Comparison of ENCODE assay signal across 11 mouse cellular contexts in genomic region chr11:11948321-11948987, GRCm38 (mm10). TPM values are rescaled to one million over a fixed set of nuclear protein-coding genes. Genes with fewer than 3 reads are reported as not detected.
DNase-seq lines count a peak whose midpoint lies in the region; ATAC-seq lines count a peak whose summit lies in the region.
"Had no signal": no experiment of that assay in that cellular context is flagged by ENCODE, and none has a peak within 500 bp of the region (broad histone marks: within the 10 kb centered on the region; RNA-seq: fewer than 3 reads in every experiment).

No protein-coding gene starts in this region.

- H3K9ac ChIP-seq in lung, embryonic 16.5 days (ENCODE audit: low read length): peak overlapping the region; percentile 49
- no peak overlapping the region for H3K9ac ChIP-seq in liver, embryonic 11.5 days (ENCODE audit: low read depth, low read length)

- H3K36me3 ChIP-seq in heart, embryonic 10.5 days: peaks cover 83% of the 10 kb centered on the region
- H3K36me3 ChIP-seq in lung, embryonic 16.5 days (ENCODE audit: control insufficient read depth, insufficient read depth, low read length): peaks cover 23% of the 10 kb centered on the region
- peaks cover 97% of the 10 kb centered on the region for H3K36me3 ChIP-seq in embryonic facial prominence, embryonic 10.5 days (replicated peaks)
- peaks cover 26% of the 10 kb centered on the region for H3K36me3 ChIP-seq in liver, embryonic 11.5 days (ENCODE audit: control insufficient read depth, insufficient read depth, low read length)

- no peaks in the 10 kb centered on the region for H3K9me3 ChIP-seq in heart, embryonic 10.5 days
- no peaks in the 10 kb centered on the region for H3K9me3 ChIP-seq in lung, embryonic 16.5 days (ENCODE audit: control insufficient read depth, low read length)
- H3K9me3 ChIP-seq in embryonic facial prominence, embryonic 10.5 days: no peaks in the 10 kb centered on the region
- no peaks in the 10 kb centered on the region for H3K9me3 ChIP-seq in liver, embryonic 11.5 days (ENCODE audit: control insufficient read depth, low read length)

- DNase-seq in heart, embryonic 10.5 days (ENCODE audit: low spot score): no peak
- no peak for DNase-seq in heart, adult 8-10 months (ENCODE audit: low spot score)
- DNase-seq in lung, postnatal 14 days: no peak
- DNase-seq in embryonic facial prominence, embryonic 10.5 days (ENCODE audit: low spot score): peak; percentile 80
- DNase-seq in liver, embryonic 11.5 days (ENCODE audit: low spot score): no peak
- DNase-seq in testis, postnatal 10 days (ENCODE audit: low spot score): no peak
- DNase-seq in ovary, postnatal 10 days (ENCODE audit: low spot score): no peak
- DNase-seq: cerebellum, adult 9-10 months; gastrocnemius, postnatal 14 days had no signal

- 46% methylated on average over 9 of the region's 9 CpGs for WGBS in heart, embryonic 10.5 days
- WGBS in lung, embryonic 16.5 days: 30% methylated on average over 9 of the region's 9 CpGs
- 44% methylated on average over 9 of the region's 9 CpGs for WGBS in embryonic facial prominence, embryonic 10.5 days
- 39% methylated on average over 9 of the region's 9 CpGs for whole genome bisulfite sequencing in liver, embryonic 11.5 days

- ATAC-seq in lung, embryonic 16.5 days (ENCODE audit: low read depth): peak; percentile 79
- peak; percentile 47; the same call in 1 of the 2 replicates for ATAC-seq in liver, embryonic 11.5 days (replicated peaks; ENCODE audit: low FRiP score)

- peak overlapping the region; percentile 3; the same call in 1 of the 2 replicates for H3K4me3 ChIP-seq in heart, embryonic 10.5 days
- no peak overlapping the region for H3K4me3 ChIP-seq in lung, embryonic 16.5 days (ENCODE audit: low read length)
- no peak overlapping the region for H3K4me3 ChIP-seq in embryonic facial prominence, embryonic 10.5 days
- H3K4me3 ChIP-seq in liver, embryonic 11.5 days (ENCODE audit: low read depth, low read length): no peak overlapping the region
- H3K4me3 ChIP-seq: layer of hippocampus, adult 2 months had no signal

- H3K4me1 ChIP-seq in heart, embryonic 10.5 days: peaks cover 41% of the 10 kb centered on the region
- H3K4me1 ChIP-seq in lung, embryonic 16.5 days (replicated peaks; ENCODE audit: control insufficient read depth, insufficient read depth, low read length): peaks cover 22% of the 10 kb centered on the region
- peaks cover 46% of the 10 kb centered on the region for H3K4me1 ChIP-seq in embryonic facial prominence, embryonic 10.5 days
- peaks cover 9% of the 10 kb centered on the region for H3K4me1 ChIP-seq in liver, embryonic 11.5 days (replicated peaks; ENCODE audit: control insufficient read depth, insufficient read depth, low read length)

- peak overlapping the region; percentile 87 for H3K27ac ChIP-seq in heart, embryonic 10.5 days
- peak overlapping the region; percentile 95 for H3K27ac ChIP-seq in lung, embryonic 16.5 days (ENCODE audit: low read length)
- peak overlapping the region; percentile 85 for H3K27ac ChIP-seq in embryonic facial prominence, embryonic 10.5 days (replicated peaks)
- H3K27ac ChIP-seq in liver, embryonic 11.5 days (ENCODE audit: low read depth, low read length): peak overlapping the region; percentile 16; the same call in 1 of the 2 replicates
- H3K27ac ChIP-seq: layer of hippocampus, adult 2 months had no signal

- no peaks in the 10 kb centered on the region for H3K27me3 ChIP-seq in heart, embryonic 10.5 days (ENCODE audit: insufficient read depth, poor library complexity, severe bottlenecking)
- no peaks in the 10 kb centered on the region for H3K27me3 ChIP-seq in lung, embryonic 16.5 days (ENCODE audit: control insufficient read depth, insufficient read depth, low read depth, low read length)
- H3K27me3 ChIP-seq in embryonic facial prominence, embryonic 10.5 days (replicated peaks; ENCODE audit: low read depth, poor library complexity, severe bottlenecking): no peaks in the 10 kb centered on the region
- no peaks in the 10 kb centered on the region for H3K27me3 ChIP-seq in liver, embryonic 11.5 days (replicated peaks; ENCODE audit: control insufficient read depth, insufficient read depth, low read length)

- no peak overlapping the region for H3K4me2 ChIP-seq in lung, embryonic 16.5 days (ENCODE audit: low read depth, low read length)
- no peak overlapping the region for H3K4me2 ChIP-seq in liver, embryonic 11.5 days

RNA-seq across cellular contexts. Expression of gene Ddc, which starts 50.5 kb away (rescaled TPM):
- polyA plus RNA-seq in heart, embryonic 10.5 days (2016; fragmentation: Nextera tagmentation; extraction: Ambion mirVana): 34.5 and 42.8 TPM in 2 replicates
- total RNA-seq in heart, adult 8-10 months (2022): 1 to 10 TPM in 2 of 4 experiments, under 1 TPM in 2; 0.66 to 1.2 (median 0.93) TPM
- 15.9 and 17.7 TPM in 2 replicates for polyA plus RNA-seq in lung, embryonic 16.5 days (2015; fragmentation: Nextera tagmentation; extraction: Ambion mirVana)
- polyA plus RNA-seq in embryonic facial prominence, embryonic 10.5 days (2016; fragmentation: Nextera tagmentation; extraction: Ambion mirVana): 6.9 and 8.8 TPM in 2 replicates
- 15.9 and 17.2 TPM in 2 replicates for polyA plus RNA-seq in liver, embryonic 11.5 days (2014; fragmentation: Nextera tagmentation; extraction: Ambion mirVana)

Comparison
In these comparisons a context has a peak if more than half of its experiments do, and no peak if none do; other contexts are left out.
1. H3K27ac ChIP-seq: peak in every context shown above with its lines; median percentile 95 in lung, embryonic 16.5 days; 87 in heart, embryonic 10.5 days; 85 in embryonic facial prominence, embryonic 10.5 days; 16 in liver, embryonic 11.5 days.